In the genomic region with DNA sequence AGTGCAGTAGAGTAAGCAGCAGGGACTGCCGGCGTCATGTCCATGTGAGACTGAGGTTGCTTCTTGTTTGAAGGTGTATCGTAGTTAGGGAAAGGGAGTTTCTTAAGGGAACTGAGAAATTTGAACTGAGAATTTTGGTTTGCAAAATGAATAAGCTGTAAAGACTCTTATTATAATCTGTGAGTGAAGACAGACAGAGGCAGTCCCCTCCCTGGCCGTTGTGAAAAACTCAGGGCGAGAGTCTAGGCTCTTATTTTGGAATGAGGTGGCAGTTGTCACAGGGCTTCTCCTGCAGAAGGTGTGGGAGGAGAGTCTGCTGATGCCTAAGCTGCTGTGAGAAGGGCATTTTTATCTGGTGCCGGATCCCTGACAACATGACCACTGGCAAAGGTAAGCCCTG, we compare ENCODE assay signal across 1 mouse cellular context.
TF ChIP-seq lines count a peak whose summit lies in the region.

No protein-coding gene starts in this region.

TF ChIP-seq in MEL, 35 proteins besides CTCF, POLR2A, EP300 and RAD21 (continued from another document):
- TF ChIP-seq ZNF384 (IDR thresholded peaks at IDR 0.05; ENCODE audit: low read depth, low read length) = 0 out of 2 replicates have a peak, but pooled peaks have one; percentile 20
